Mouse (Mus musculus) embryonic facial prominence, embryonic 14.5 days (tissue): ENCODE measurements around the gene Odaph. TPM values are rescaled to one million over a fixed set of nuclear protein-coding genes. Genes with fewer than 3 reads are reported as not detected.

Experiments used
- polyA plus RNA-seq: library from polyadenylated mRNA; unstranded; fragments of >200 nt; fragmentation: Nextera tagmentation; extraction: Ambion mirVana; gene quantifications from 2 replicates; pipeline ENCODE4 v1.2.1, GENCODE M21; 2014

Odaph gene
- polyA plus RNA-seq, 1 experiment from 2014 or later, result not detected

Other genes starting within 250 kb of the Odaph start
- gene Rchy1, start 24.4 kb upstream of the Odaph start, polyA plus RNA-seq, result 38.7 and 40.4 TPM in 2 replicates
- 2.9 and 4.3 TPM in 2 replicates for gene Cdkl2, start 56.4 kb downstream of the Odaph start, polyA plus RNA-seq
- gene G3bp2, start 96.2 kb downstream of the Odaph start, polyA plus RNA-seq, result 153 and 175 TPM in 2 replicates
- 41.8 and 49.3 TPM in 2 replicates for gene Uso1, start 150.5 kb downstream of the Odaph start, polyA plus RNA-seq
- not detected in 2 replicates for gene U90926, start 227.9 kb downstream of the Odaph start, polyA plus RNA-seq